Mouse (Mus musculus) cerebellum, adult 2 months (tissue): ENCODE measurements around the gene Myo3a.
"Not testable (repeated sequence)": the region's sequence is repeated elsewhere in the genome, so short reads cannot be mapped to it uniquely, and the experiment has no call there.

Source experiments
- CTCF ChIP-seq: fragments of 200-500 bp; IDR thresholded peaks from 2 replicates; pipeline ENCODE4 v1.5.1; 2011; ENCODE audit warnings: low read depth, mild to moderate bottlenecking, control low read depth, low read length, moderate library complexity, borderline replicate concordance; ENCODE audit not compliant: insufficient read depth
- POLR2A ChIP-seq: fragments of 200-500 bp; IDR thresholded peaks from 2 replicates; pipeline ENCODE4 v1.6.1; 2011; ENCODE audit warnings: low read length, control low read depth, borderline replicate concordance; ENCODE audit not compliant: insufficient read depth

GRCm38 (mm10) chr2:22588170-22588541, 360.9 kb downstream of the Myo3a start:
- TF ChIP-seq CTCF, POLR2A: not testable (repeated sequence)
